Mouse (Mus musculus) hindbrain, embryonic 16.5 days (tissue): ENCODE data around the gene Gm45213. TPM values are rescaled to one million over a fixed set of nuclear protein-coding genes. Genes with fewer than 3 reads are reported as not detected.

ENCODE experiments used
- ATAC-seq: fragments of 200-750 bp; cut with Nextera tagmentation; 2 replicates; pipeline ENCODE4 v1.8.0; 2017; ENCODE audit warnings: moderate TSS enrichment, moderate library complexity
- H3K27ac ChIP-seq: fragments of 300-500 bp; sonication (generic); 2 replicates; pipeline ENCODE4 v1.5.1; 2014; ENCODE audit warnings: low read depth, mild to moderate bottlenecking, control low read depth, low read length, moderate library complexity
- H3K27me3 ChIP-seq: fragments of 300-500 bp; sonication (generic); replicated peaks from 2 replicates; pipeline ENCODE4 v1.6.1; 2014; ENCODE audit warnings: low read length; ENCODE audit not compliant: control insufficient read depth, insufficient read depth
- H3K36me3 ChIP-seq: fragments of 300-500 bp; sonication (generic); 2 replicates; pipeline ENCODE4 v1.6.1; 2014; ENCODE audit warnings: mild to moderate bottlenecking, low read length, moderate library complexity, mixed read lengths; ENCODE audit not compliant: control insufficient read depth, insufficient read depth
- H3K4me1 ChIP-seq: fragments of 300-500 bp; sonication (generic); 2 replicates; pipeline ENCODE4 v1.6.1; 2014; ENCODE audit warnings: low read depth, low read length; ENCODE audit not compliant: control insufficient read depth, insufficient read depth
- H3K4me2 ChIP-seq: fragments of 300-500 bp; sonication (generic); 2 replicates; pipeline ENCODE4 v1.6.1; 2014; ENCODE audit warnings: mild to moderate bottlenecking, low read length, control low read depth, moderate library complexity
- H3K4me3 ChIP-seq: fragments of 300-500 bp; sonication (generic); 2 replicates; pipeline ENCODE4 v1.5.1; 2014; ENCODE audit warnings: mild to moderate bottlenecking, low read length, control low read depth, moderate library complexity
- H3K9ac ChIP-seq: fragments of 300-500 bp; sonication (generic); 2 replicates; pipeline ENCODE4 v1.6.1; 2014; ENCODE audit warnings: low read depth, mild to moderate bottlenecking, control low read depth, low read length, moderate library complexity
- H3K9me3 ChIP-seq: fragments of 300-500 bp; sonication (generic); 2 replicates; pipeline ENCODE4 v1.6.1; 2014; ENCODE audit warnings: mild to moderate bottlenecking, low read length, moderate library complexity; ENCODE audit not compliant: control insufficient read depth
- WGBS: fragments of 180-500 bp; shearing (Covaris S2); extraction: QIAGEN DNeasy Blood & Tissue Kit; methylation state at CpG from one replicate; pipeline ENCODE4 v1.1.7; 2014; 5-methylcytosine and 5-hydroxymethylcytosine counted together
- polyA plus RNA-seq: library from polyadenylated mRNA; unstranded; fragments of >200 nt; fragmentation: Nextera tagmentation; extraction: Ambion mirVana; gene quantifications from 2 replicates; pipeline ENCODE4 v1.2.1, GENCODE M21; 2015

Gm45213 gene
- polyA plus RNA-seq, 1 experiment from 2014 or later: not detected

- ATAC-seq: no peak
- Histone ChIP-seq H3K36me3 (peaks cover 27% of the 10 kb centered on the region), H3K9ac (no peak overlapping the region)
Observed at GRCm38 (mm10) chr7:66092656-66093055, 49.3 kb downstream of the Gm45213 start.

GRCm38 (mm10) chr7:66094141-66094540, 50.7 kb downstream of the Gm45213 start:
- no peak for ATAC-seq
- peaks cover 13% of the 10 kb centered on the region for H3K36me3 ChIP-seq
- no peaks in the 10 kb centered on the region for H3K9me3 ChIP-seq
- no peak overlapping the region for H3K4me2 ChIP-seq
- no peak overlapping the region for H3K9ac ChIP-seq
- H3K4me3 ChIP-seq: no peak overlapping the region
- 75% methylated on average over 5 of the region's 5 CpGs for WGBS
- no peak overlapping the region for H3K27ac ChIP-seq
- no peaks in the 10 kb centered on the region for H3K27me3 ChIP-seq
- no peaks in the 10 kb centered on the region for H3K4me1 ChIP-seq

More at GRCm38 (mm10) chr7:66092656-66093055, 49.3 kb downstream of the Gm45213 start:
- Histone ChIP-seq H3K27me3 (no peaks in the 10 kb centered on the region), H3K9me3 (no peaks in the 10 kb centered on the region), H3K4me1 (no peaks in the 10 kb centered on the region), H3K4me2 (no peak overlapping the region), H3K4me3 (no peak overlapping the region), H3K27ac (no peak overlapping the region)
- WGBS: 79% methylated on average over 8 of the region's 8 CpGs

GRCm38 (mm10) chr7:66098803-66099202, 55.4 kb downstream of the Gm45213 start:
- Histone ChIP-seq H3K4me2 (no peak overlapping the region), H3K9ac (no peak overlapping the region), H3K9me3 (no peaks in the 10 kb centered on the region), H3K36me3 (no peaks in the 10 kb centered on the region), H3K4me3 (no peak overlapping the region), H3K27me3 (no peaks in the 10 kb centered on the region), H3K4me1 (no peaks in the 10 kb centered on the region), H3K27ac (no peak overlapping the region)
- WGBS: 82% methylated on average over 7 of the region's 7 CpGs
- ATAC-seq: no peak

- no peaks in the 10 kb centered on the region for H3K27me3 ChIP-seq
- 8% methylated on average over 4 of the region's 4 CpGs for WGBS
- H3K36me3 ChIP-seq: no peaks in the 10 kb centered on the region
- H3K4me1 ChIP-seq: no peaks in the 10 kb centered on the region
- H3K4me3 ChIP-seq: no peak overlapping the region
- peak overlapping the region; percentile 39; the same call in 1 of the 2 replicates for H3K9ac ChIP-seq
- ATAC-seq: no peak
- H3K4me2 ChIP-seq: no peak overlapping the region
- H3K9me3 ChIP-seq: no peaks in the 10 kb centered on the region
- H3K27ac ChIP-seq: no peak overlapping the region
Observed at GRCm38 (mm10) chr7:66101866-66102265, 58.5 kb downstream of the Gm45213 start.

GRCm38 (mm10) chr7:66104531-66104930, 61.1 kb downstream of the Gm45213 start:
- WGBS: 93% methylated on average over 5 of the region's 5 CpGs
- H3K9ac ChIP-seq: no peak overlapping the region
- H3K4me2 ChIP-seq: no peak overlapping the region
- ATAC-seq: no peak
- no peaks in the 10 kb centered on the region for H3K36me3 ChIP-seq
- no peaks in the 10 kb centered on the region for H3K9me3 ChIP-seq
- no peak overlapping the region for H3K27ac ChIP-seq
- no peak overlapping the region for H3K4me3 ChIP-seq
- H3K4me1 ChIP-seq: no peaks in the 10 kb centered on the region
- 0 out of 2 replicates have a peak, but pooled peaks cover 2% of the 10 kb centered on the region for H3K27me3 ChIP-seq

- Histone ChIP-seq H3K36me3 (no peaks in the 10 kb centered on the region), H3K9ac (no peak overlapping the region), H3K27ac (no peak overlapping the region), H3K4me3 (no peak overlapping the region), H3K9me3 (no peaks in the 10 kb centered on the region), H3K4me2 (no peak overlapping the region), H3K4me1 (peaks cover 2% of the 10 kb centered on the region), H3K27me3 (0 out of 2 replicates have a peak, but pooled peaks cover 2% of the 10 kb centered on the region)
- WGBS: 57% methylated on average over 4 of the region's 4 CpGs
- ATAC-seq: no peak
Observed at GRCm38 (mm10) chr7:66105771-66106170, 62.4 kb downstream of the Gm45213 start.

- Histone ChIP-seq H3K27ac (no peak overlapping the region), H3K4me2 (no peak overlapping the region), H3K27me3 (0 out of 2 replicates have a peak, but pooled peaks cover 2% of the 10 kb centered on the region), H3K36me3 (no peaks in the 10 kb centered on the region), H3K9me3 (no peaks in the 10 kb centered on the region), H3K4me1 (peaks cover 9% of the 10 kb centered on the region), H3K4me3 (no peak overlapping the region), H3K9ac (no peak overlapping the region)
- WGBS: 73% methylated on average over 7 of the region's 7 CpGs
- no peak for ATAC-seq
Observed at GRCm38 (mm10) chr7:66106581-66107056, 63.2 kb downstream of the Gm45213 start.

GRCm38 (mm10) chr7:66107206-66107605, 63.8 kb downstream of the Gm45213 start:
- ATAC-seq: no peak
- H3K9me3 ChIP-seq: no peaks in the 10 kb centered on the region
- peaks cover 15% of the 10 kb centered on the region for H3K4me1 ChIP-seq
- H3K27ac ChIP-seq: no peak overlapping the region
- H3K4me3 ChIP-seq: no peak overlapping the region
- 81% methylated on average over 11 of the region's 11 CpGs for WGBS
- no peak overlapping the region for H3K4me2 ChIP-seq
- 0 out of 2 replicates have a peak, but pooled peaks cover 2% of the 10 kb centered on the region for H3K27me3 ChIP-seq
- no peak overlapping the region for H3K9ac ChIP-seq
- no peaks in the 10 kb centered on the region for H3K36me3 ChIP-seq

- 9% methylated on average over 7 of the region's 7 CpGs for WGBS
- no peak for ATAC-seq
- Histone ChIP-seq H3K27me3 (0 out of 2 replicates have a peak, but pooled peaks cover 2% of the 10 kb centered on the region), H3K4me3 (no peak overlapping the region), H3K9me3 (no peaks in the 10 kb centered on the region), H3K36me3 (no peaks in the 10 kb centered on the region), H3K27ac (no peak overlapping the region), H3K4me2 (no peak overlapping the region), H3K4me1 (peaks cover 19% of the 10 kb centered on the region), H3K9ac (no peak overlapping the region)
Observed at GRCm38 (mm10) chr7:66107930-66108329, 64.5 kb downstream of the Gm45213 start.
